Mouse (Mus musculus) yolk sac, embryonic 10.5 days (tissue): ENCODE data around the gene Ppcdc.

Experiments used
- DNase-seq: peaks from one replicate; pipeline ENCODE4 v3.0.0-alpha.2; 2017; ENCODE audit warnings: low spot score

Ppcdc gene

DNA sequence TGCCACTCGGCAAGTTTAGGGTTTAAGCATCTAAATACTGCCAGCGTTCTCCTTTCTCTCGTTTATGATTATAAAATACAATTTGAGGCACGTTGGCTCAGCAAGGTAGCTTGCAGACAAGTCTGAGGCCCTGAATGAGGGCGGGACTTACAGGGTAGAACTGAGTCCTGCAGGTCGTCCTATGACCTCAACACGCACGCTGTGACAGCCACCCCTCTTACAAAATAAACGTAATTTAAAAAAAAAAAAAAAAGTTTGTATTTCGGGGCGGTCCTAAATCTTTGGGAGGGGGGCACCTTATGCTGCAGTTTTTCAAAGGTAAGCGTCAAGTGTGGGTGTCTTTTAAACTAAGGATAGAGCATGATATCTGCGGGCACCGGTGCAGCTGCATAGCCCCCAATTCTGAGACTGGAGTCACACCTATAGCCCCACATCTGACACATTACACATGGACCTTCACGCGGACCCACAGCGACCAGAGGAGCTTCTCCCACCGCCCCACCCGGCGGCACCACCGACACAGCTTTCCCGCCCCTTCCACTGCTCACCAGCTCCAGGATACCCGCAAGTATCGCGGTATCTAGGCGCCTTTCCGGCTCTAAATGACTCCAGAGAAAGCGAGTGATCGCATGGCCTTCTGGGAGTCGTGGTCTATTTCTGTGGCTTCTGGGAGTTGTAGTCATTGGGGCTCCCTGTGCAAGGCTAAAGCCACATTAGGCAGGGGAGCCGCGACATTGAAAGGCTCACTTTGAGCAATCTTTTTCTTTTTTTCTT is at the start of gene Ppcdc:
Gene Ppcdc, minus strand, starts transcription at position 603 of the 774 bp plus-strand sequence.
- peak; percentile 92 for DNase-seq

DNA sequence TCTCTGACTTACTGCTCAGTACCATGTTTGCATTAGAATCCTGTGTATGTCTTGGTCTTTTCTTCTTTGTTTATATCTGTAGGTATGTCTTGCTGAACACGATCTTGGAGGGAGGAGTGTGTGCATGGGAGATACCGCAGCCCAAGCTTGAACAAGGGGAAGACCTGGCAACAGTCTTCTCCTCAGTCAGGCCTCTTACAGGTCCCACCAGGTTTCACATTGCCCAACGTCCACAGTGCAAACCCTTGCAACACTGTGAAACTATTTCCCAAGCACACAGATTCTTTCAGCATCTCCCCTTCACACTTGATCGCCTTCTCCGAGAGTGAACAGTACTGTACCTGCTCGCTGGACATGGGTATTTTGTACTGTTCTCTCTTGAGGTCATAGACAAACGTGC is 47.9 kb upstream of the Ppcdc start:
- DNase-seq = no peak

- DNase-seq = peak; percentile 71
Measured at GRCm38 (mm10) chr9:57485774-57486173, 45.9 kb upstream of the Ppcdc start.

DNA sequence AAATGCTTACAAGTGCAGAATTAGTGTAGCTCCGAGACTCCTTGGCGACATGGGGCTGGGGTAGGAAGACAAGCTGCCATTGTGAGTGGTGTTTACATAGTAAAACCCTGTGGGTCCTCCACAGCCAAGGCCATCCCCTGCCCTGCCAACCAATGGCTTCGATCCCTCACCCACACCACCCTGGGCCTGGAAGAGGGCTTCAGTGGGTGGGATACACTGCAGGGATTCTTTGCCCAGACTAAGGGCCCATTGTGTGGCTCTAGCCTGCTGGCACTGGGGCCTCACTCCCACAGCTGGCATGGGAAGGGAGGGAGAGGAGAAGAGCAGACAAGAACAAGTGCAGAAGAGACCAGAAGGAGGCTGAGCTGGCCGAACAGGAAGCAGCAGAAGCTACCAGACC is 29.0 kb upstream of the Ppcdc start:
- no peak for DNase-seq

- peak; percentile 88 for DNase-seq
Measured at GRCm38 (mm10) chr9:57467896-57468549, 28.1 kb upstream of the Ppcdc start, which contains the start of gene Scamp5. Gene Scamp5, minus strand, starts transcription at chr9:57468060.

DNA sequence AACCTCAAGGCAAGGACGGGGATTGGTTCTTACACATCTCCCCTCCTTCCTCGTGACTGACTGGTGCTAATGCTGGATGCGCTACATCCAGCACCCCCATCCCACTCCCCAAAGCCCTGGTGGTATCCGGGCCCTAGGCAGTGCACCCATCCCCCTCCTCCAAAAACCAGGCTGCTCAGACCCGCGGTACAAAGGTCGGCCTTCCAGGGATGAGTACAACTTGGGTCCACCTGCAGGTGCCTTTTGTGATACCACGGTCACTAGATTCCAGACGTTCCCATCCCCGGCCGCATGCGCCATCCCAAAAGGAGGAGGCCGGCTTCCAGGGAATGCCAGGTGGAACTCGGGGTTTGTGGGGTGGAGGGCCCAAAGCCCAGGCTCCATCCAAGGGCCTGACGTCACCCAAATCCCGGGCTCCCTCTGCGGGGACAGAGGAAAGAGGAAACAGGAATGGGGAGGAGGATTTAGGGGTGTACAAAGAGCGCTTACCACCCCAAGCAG is 27.4 kb upstream of the Ppcdc start:
- DNase-seq = peak; percentile 61

- no peak for DNase-seq
Measured at GRCm38 (mm10) chr9:57466101-57466500, 26.2 kb upstream of the Ppcdc start.

- peak; percentile 46 for DNase-seq
Measured at GRCm38 (mm10) chr9:57462866-57463265, 22.9 kb upstream of the Ppcdc start.

- no peak for DNase-seq
Measured at GRCm38 (mm10) chr9:57459707-57460106, 19.8 kb upstream of the Ppcdc start.

- DNase-seq = no peak
Measured at GRCm38 (mm10) chr9:57453516-57453915, 13.6 kb upstream of the Ppcdc start.

DNA sequence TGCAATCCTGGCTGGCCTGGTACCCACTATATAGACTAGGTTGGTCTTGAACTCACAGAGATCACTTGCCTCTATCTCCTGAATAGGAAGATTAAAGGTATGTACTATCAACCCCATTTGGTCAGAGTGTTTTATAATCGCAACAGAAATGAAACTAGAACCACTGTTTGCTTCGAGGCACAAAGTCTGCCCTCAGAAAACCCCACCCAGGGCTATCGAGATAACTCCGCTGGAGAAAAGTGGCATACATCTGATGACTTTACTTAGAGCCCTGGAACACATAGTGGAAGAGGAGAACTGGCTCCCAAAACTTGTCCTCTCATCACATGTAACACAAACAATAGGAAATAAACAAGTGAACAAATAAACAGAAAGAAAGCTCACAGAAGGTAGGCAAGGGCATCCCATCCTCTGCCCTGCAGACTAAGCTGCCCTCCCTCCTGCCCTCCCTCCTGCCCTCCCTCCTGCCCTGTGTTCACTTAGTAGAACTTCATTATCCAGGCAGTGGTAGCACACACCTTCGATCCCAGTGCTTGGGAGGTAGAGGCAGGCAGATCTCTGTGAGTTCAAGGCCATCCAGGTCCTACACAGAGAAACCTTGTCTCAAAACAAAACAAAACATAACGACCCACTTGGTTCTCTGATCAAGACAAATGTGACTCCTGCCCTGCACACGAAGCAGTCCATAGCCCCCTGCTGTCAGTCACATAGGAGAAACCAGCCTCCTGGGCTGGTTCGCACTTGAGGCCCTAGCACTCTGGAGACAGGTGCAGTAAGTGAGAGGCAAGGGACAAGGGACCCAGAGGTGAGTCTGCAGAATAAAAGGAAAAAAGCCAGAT is 12.9 kb upstream of the Ppcdc start:
- no peak for DNase-seq

DNA sequence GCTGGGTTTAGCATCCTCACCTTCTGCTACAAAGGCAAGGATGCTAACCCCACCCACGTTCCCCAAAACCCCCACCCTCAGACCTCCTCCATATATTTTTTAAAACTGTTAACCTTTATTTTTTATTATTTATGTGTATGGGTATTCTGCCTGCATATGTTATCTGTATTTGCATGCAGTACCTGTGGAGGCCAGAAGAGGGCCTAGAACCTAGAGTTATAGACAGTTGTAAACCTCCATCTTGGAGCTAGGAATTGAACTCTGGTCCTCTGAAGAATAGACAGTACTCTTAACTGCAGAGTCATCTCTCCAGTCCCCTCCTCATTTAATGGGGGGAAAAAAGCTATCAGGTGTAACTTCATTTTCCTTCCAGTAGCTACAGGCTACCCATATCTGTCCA is 9.8 kb upstream of the Ppcdc start:
- DNase-seq = no peak

- no peak for DNase-seq
Measured at GRCm38 (mm10) chr9:57440620-57441019, 696 bp upstream of the Ppcdc start.

DNA sequence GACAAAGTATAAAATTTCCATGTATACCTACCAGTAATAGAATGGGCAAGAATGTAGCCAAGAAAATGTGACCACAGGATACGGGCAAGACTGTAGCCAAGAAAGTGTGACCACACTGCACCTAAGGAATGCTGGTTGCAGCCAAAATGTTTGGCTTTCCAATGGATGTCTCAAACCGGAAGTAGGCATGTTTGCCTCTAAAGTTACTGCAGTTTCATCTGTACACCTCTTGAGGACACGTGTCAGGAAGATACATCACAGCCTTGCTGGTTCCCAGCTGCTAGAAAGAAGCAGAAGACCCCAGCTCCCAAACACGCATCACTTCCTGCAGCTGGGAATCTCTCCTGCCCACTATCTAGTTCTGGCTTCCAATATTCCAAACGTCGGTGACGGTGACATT is 841 bp downstream of the Ppcdc start:
- DNase-seq = no peak

- DNase-seq = no peak
Measured at GRCm38 (mm10) chr9:57437896-57438614, 1.9 kb downstream of the Ppcdc start.

DNA sequence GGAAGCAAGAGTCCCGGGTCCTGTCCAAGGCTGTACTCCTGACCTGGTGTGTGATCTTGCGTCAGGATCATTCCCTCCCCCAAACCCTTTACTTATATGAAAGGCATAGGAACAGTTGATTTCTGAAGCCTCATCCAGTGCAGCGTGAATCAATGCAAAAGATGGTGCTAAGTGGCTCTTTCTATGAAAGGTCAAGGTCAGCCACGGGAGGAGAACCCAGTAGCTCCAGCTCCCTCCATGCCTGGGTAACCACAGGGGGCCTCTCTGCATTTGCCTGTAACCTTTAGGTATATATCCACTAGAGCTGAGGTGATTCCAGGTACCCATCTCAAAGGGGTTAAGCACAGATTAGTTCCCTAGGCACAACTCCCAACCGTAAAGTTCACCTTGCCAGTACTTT is 3.8 kb downstream of the Ppcdc start:
- DNase-seq = no peak

DNA sequence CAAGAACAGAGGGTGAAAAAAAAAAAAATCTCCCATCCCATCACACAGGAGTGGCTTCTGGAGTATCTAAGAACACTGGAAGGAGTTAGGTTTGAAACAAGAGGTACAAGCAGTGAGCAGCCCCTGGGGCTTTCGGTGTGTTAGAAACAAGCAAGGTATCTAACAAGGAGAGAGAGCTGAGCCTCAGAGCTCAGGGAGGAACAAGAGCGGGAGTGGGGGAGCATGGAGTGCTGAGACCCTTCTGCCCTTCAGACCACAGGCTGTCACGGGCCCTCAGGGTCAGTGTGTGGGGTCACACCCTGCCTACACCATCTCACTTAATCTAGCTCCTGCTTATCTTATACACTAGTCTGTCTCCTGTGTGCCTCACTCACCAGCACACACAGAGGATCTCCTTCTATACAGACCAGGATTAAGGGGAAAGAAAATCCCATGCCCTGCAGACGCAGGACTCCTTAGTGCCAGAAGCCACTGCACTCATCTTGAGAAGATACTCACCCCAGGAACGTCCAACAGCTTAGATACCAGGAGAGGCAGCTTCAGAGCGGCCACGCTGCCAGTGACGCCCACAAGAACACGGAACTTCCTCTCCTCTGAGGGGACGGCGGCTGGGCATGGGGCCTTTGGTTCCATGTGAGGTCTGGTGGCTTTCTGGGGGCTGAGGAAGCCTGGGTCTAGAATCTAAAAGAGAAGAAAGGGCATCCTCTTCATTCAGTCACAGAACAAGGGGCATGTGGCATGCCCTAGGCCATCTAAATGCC is 5.3 kb downstream of the Ppcdc start:
- DNase-seq = no peak

GRCm38 (mm10) chr9:57433097-57434032 is 6.6 kb downstream of the Ppcdc start:
- peak; percentile 74 for DNase-seq

DNA sequence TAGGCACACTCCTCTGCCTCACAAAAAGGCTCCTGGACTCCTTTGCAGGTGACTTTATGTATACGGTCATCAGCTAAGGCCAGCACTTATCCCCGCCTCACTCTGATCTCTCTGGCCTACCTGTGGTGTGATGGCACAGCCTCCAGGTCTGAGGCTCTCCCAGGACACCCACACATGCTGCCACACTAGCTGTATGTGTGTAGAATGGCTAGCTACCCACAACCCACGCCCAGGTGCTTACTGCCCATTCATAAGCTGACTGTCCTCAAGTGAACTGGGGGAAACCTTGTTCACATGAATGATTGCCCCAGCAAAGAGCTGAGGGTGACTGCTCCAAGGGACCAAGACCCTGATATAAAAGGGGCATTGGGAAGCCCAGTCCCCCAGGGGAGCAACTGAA is 7.4 kb downstream of the Ppcdc start:
- DNase-seq = no peak

DNA sequence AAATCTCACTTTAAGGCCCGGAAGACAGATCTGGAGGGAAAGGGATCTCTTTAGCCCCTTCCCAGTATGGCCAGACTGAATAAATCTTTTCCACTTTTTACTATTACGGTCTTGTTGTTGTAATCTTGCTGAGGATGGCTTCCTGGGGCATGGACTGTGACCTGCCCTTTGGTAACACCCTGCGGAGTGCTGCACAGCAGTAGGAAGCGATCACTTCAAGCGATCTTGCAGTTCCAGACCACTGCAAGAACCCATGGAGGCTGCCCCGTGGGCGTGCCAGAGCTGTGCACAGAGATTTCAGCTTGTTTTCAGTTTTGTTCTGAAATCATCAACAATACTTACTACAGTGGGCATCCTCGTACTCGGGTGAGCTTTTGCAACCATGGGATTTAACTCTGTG is 8.7 kb downstream of the Ppcdc start:
- peak; percentile 64 for DNase-seq
